Mouse (Mus musculus) lung, postnatal 0 days (tissue): ENCODE data around the gene Mad1l1. TPM values are rescaled to one million over a fixed set of nuclear protein-coding genes. Genes with fewer than 3 reads are reported as not detected.

ENCODE experiments used
- ATAC-seq: fragments of 200-750 bp; cut with Nextera tagmentation; 2 replicates; pipeline ENCODE4 v1.8.0; 2017; ENCODE audit warnings: moderate library complexity
- DNase-seq: peaks from one replicate; pipeline ENCODE4 v3.0.0-alpha.2; 2016; ENCODE audit warnings: low spot score
- H3K27ac ChIP-seq: fragments of 300-500 bp; sonication (generic); 2 replicates; pipeline ENCODE4 v1.5.1; 2014; ENCODE audit warnings: antibody characterized with exemption, mild to moderate bottlenecking, low read length, mixed read lengths
- H3K27me3 ChIP-seq: fragments of 300-500 bp; sonication (generic); replicated peaks from 2 replicates; pipeline ENCODE4 v1.6.1; 2014; ENCODE audit warnings: low read length, mixed read lengths; ENCODE audit not compliant: insufficient read depth
- H3K36me3 ChIP-seq: fragments of 300-500 bp; sonication (generic); 2 replicates; pipeline ENCODE4 v1.6.1; 2014; ENCODE audit warnings: low read length, mixed read lengths; ENCODE audit not compliant: insufficient read depth
- H3K4me1 ChIP-seq: fragments of 300-500 bp; sonication (generic); 2 replicates; pipeline ENCODE4 v1.6.1; 2014; ENCODE audit warnings: antibody characterized with exemption, low read depth, low read length, mixed read lengths; ENCODE audit not compliant: insufficient read depth
- H3K4me2 ChIP-seq: fragments of 300-500 bp; sonication (generic); replicated peaks from 2 replicates; pipeline ENCODE4 v1.6.1; 2014; ENCODE audit warnings: low read depth, mild to moderate bottlenecking, low read length, moderate library complexity, mixed read lengths
- H3K4me3 ChIP-seq: fragments of 300-500 bp; sonication (generic); 2 replicates; pipeline ENCODE4 v1.5.1; 2014; ENCODE audit warnings: low read depth, low read length
- H3K9ac ChIP-seq: fragments of 300-500 bp; sonication (generic); replicated peaks from 2 replicates; pipeline ENCODE4 v1.6.1; 2014; ENCODE audit warnings: low read depth, mild to moderate bottlenecking
- H3K9me3 ChIP-seq: fragments of 300-500 bp; sonication (generic); 2 replicates; pipeline ENCODE4 v1.6.1; 2016; ENCODE audit warnings: low read length, mixed read lengths
- CTCF ChIP-seq: IDR thresholded peaks from 2 replicates; pipeline ENCODE4 v1.5.1; 2016; ENCODE audit warnings: antibody characterized with exemption, mild to moderate bottlenecking
- EP300 ChIP-seq: IDR thresholded peaks from 2 replicates; pipeline ENCODE4 v1.6.1; 2016; ENCODE audit warnings: antibody characterized with exemption, mild to moderate bottlenecking, control low read depth
- WGBS: fragments of 180-500 bp; shearing (Covaris S2); extraction: QIAGEN DNeasy Blood & Tissue Kit; methylation state at CpG from one replicate; pipeline ENCODE4 v1.1.7; 2014; 5-methylcytosine and 5-hydroxymethylcytosine counted together
- polyA plus RNA-seq: library from polyadenylated mRNA; unstranded; fragments of >200 nt; fragmentation: Nextera tagmentation; extraction: Ambion mirVana; gene quantifications from 2 replicates; pipeline ENCODE4 v1.2.1, GENCODE M21; 2015

Gene Mad1l1
- polyA plus RNA-seq, 1 experiment from 2014 or later = 18.4 TPM

GRCm38 (mm10) chr5:140215471-140216087 lies 105.8 kb downstream of the Mad1l1 start:
- H3K9ac ChIP-seq = no peak overlapping the region
- H3K4me1 ChIP-seq = no peaks in the 10 kb centered on the region
- DNase-seq (no peak), ATAC-seq (no peak)
- H3K4me2 ChIP-seq = no peak overlapping the region
- H3K9me3 ChIP-seq = no peaks in the 10 kb centered on the region
- no peaks in the 10 kb centered on the region for H3K36me3 ChIP-seq
- TF ChIP-seq CTCF (no peak), EP300 (no peak)
- no peak overlapping the region for H3K27ac ChIP-seq
- WGBS = 69% methylated on average over 4 of the region's 4 CpGs
- H3K4me3 ChIP-seq = no peak overlapping the region
- H3K27me3 ChIP-seq = no peaks in the 10 kb centered on the region

- DNase-seq = no peak
- Histone ChIP-seq H3K4me2 (no peak overlapping the region), H3K36me3 (no peaks in the 10 kb centered on the region), H3K27me3 (no peaks in the 10 kb centered on the region), H3K27ac (no peak overlapping the region), H3K9me3 (no peaks in the 10 kb centered on the region), H3K4me1 (peaks cover 7% of the 10 kb centered on the region), H3K9ac (no peak overlapping the region), H3K4me3 (no peak overlapping the region)
- no peak for TF ChIP-seq EP300
- TF ChIP-seq CTCF = no peak
- no peak for ATAC-seq
- WGBS = 78% methylated on average over 4 of the region's 4 CpGs
Measured at GRCm38 (mm10) chr5:140213001-140213400, 108.4 kb downstream of the Mad1l1 start.

GRCm38 (mm10) chr5:140210417-140211184 lies 110.8 kb downstream of the Mad1l1 start:
- WGBS = 63% methylated on average over 6 of the region's 6 CpGs
- DNase-seq (no peak), ATAC-seq (no peak)
- H3K9me3 ChIP-seq = no peaks in the 10 kb centered on the region
- no peaks in the 10 kb centered on the region for H3K27me3 ChIP-seq
- H3K36me3 ChIP-seq = no peaks in the 10 kb centered on the region
- no peak overlapping the region for H3K4me2 ChIP-seq
- no peak overlapping the region for H3K4me3 ChIP-seq
- peaks cover 19% of the 10 kb centered on the region for H3K4me1 ChIP-seq
- no peak for TF ChIP-seq CTCF
- no peak for TF ChIP-seq EP300
- no peak overlapping the region for H3K27ac ChIP-seq
- H3K9ac ChIP-seq = no peak overlapping the region

GRCm38 (mm10) chr5:140208743-140209409 lies 112.5 kb downstream of the Mad1l1 start:
- ATAC-seq = peak; percentile 83
- TF ChIP-seq EP300 = 0 out of 2 replicates have a peak, but pooled peaks have one; percentile 42
- TF ChIP-seq CTCF = peak; percentile 39
- no peak overlapping the region for H3K4me3 ChIP-seq
- no peak overlapping the region for H3K4me2 ChIP-seq
- H3K27me3 ChIP-seq = no peaks in the 10 kb centered on the region
- H3K9ac ChIP-seq = no peak overlapping the region
- peaks cover 19% of the 10 kb centered on the region for H3K4me1 ChIP-seq
- H3K27ac ChIP-seq = 0 out of 2 replicates have a peak overlapping the region, but pooled peaks have one; percentile 11
- DNase-seq = peak; percentile 76
- no peaks in the 10 kb centered on the region for H3K9me3 ChIP-seq
- no peaks in the 10 kb centered on the region for H3K36me3 ChIP-seq
- 13% methylated on average over 19 of the region's 19 CpGs for WGBS

GRCm38 (mm10) chr5:140206726-140207703 lies 114.3 kb downstream of the Mad1l1 start:
- ATAC-seq (peak; percentile 64), DNase-seq (peak; percentile 73)
- H3K27ac ChIP-seq = peak overlapping the region; percentile 3; the same call in 1 of the 2 replicates
- H3K36me3 ChIP-seq = no peaks in the 10 kb centered on the region
- no peaks in the 10 kb centered on the region for H3K9me3 ChIP-seq
- H3K27me3 ChIP-seq = no peaks in the 10 kb centered on the region
- 62% methylated on average over 19 of the region's 19 CpGs for WGBS
- no peak overlapping the region for H3K4me2 ChIP-seq
- H3K4me1 ChIP-seq = peaks cover 19% of the 10 kb centered on the region
- no peak overlapping the region for H3K9ac ChIP-seq
- no peak overlapping the region for H3K4me3 ChIP-seq
- no peak for TF ChIP-seq CTCF
- TF ChIP-seq EP300 = no peak
